Mouse (Mus musculus) cerebellum, adult 8-10 months (tissue): ENCODE measurements around the gene Saa1.
"Not testable (repeated sequence)": the region's sequence is repeated elsewhere in the genome, so short reads cannot be mapped to it uniquely, and the experiment has no call there.

Experiments used
- DNase-seq: peaks from one replicate; pipeline ENCODE4 v3.0.0; 2022

The Saa1 gene

DNA sequence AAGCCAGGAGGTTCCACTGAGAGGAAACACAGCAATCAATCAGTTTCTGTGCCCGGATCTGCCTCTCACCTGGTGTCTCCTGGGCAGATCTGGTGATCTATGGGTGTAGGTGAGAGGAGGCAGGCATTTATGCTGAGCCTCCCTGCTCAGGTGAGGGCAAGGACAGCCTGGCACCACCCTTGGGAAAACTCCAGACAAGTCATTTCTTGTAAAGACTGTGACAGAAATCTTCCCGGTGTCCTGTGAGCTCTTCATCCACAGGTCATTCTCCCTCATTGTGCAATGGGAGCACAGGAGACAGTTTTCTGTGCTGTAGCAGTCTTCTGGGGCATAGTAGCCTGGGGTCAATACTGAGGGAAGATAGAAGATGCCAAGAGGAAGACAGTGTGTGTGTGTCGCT lies at the start of gene Saa1:
Gene Saa1 (minus strand): TSS at position 101 of the 400 bp plus-strand sequence.
- not testable (repeated sequence) for DNase-seq

DNA sequence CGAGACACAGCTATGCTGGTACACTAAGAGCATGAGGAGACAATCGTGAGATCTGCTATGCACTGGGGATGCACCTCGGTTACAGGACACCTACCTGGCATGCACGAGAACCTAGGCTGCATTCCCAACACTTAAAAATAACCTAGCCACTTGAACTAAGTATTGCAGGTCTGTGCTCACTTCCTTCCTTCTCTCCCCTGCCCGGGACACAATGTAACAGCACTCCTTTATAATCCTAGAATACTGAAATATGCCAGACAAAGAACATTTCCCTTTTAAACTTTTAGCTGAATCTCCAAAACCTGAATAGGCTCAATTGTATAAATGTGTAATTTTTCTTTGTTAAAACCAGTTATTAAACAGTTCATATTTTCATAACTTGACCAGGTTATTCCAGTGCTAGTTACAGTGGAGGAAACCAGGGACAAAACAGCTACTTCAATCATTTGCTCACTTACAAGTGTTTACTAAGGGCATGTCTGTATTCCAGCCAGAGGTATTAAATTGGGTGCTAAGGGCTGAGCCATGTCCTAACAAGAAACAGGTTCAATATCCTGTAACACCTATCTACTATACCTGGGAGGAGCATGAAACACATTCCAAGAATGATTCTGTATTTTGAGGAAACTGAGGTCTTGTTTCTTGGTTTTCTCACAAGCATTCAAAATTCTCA lies 46.5 kb upstream of the Saa1 start:
- no peak for DNase-seq

- DNase-seq: peak; percentile 70
Measured at GRCm38 (mm10) chr7:46770706-46771105, 27.9 kb upstream of the Saa1 start.

GRCm38 (mm10) chr7:46768451-46768850 lies 25.7 kb upstream of the Saa1 start:
- no peak for DNase-seq

DNA sequence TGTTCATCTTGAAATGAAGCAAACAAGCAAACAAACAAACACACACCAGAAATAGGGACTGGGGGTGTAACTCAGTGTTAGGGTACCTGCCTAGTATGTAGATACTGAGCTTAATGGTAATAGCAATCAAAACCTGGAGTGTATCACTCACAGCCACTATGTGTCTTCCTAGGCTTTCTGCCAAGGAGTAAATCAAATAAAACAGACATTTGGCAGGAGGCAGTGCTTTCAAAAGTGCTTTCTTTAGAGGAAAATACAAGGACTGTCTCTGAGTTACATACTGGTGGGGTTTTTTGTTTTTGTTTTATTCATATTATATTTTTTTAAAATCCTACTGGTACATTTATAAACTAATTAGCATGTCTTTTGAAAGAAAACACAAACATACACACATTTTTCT lies 24.6 kb upstream of the Saa1 start:
- DNase-seq: no peak

GRCm38 (mm10) chr7:46764672-46765071 lies 21.9 kb upstream of the Saa1 start:
- DNase-seq: no peak

DNA sequence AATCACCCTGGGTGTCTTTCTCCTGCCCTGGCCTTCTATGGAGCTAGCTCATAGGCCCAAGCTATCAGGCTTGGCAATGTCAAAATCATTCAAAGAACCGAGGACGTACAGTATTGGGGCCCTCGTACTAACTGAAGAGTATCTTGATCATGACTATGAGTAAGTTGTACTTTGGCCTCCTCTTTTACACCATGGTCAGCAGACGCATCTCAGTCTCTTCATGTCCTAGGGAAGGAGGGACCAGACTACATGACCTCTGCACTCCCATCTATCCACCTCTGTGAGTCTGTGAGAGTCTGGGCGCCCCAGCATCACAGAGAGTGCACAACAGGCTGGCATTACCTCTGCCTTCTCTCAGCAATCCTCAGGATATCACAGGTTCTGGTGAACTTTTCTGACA lies 19.8 kb upstream of the Saa1 start:
- DNase-seq: no peak

GRCm38 (mm10) chr7:46761049-46761795 lies 18.4 kb upstream of the Saa1 start:
- no peak for DNase-seq

DNA sequence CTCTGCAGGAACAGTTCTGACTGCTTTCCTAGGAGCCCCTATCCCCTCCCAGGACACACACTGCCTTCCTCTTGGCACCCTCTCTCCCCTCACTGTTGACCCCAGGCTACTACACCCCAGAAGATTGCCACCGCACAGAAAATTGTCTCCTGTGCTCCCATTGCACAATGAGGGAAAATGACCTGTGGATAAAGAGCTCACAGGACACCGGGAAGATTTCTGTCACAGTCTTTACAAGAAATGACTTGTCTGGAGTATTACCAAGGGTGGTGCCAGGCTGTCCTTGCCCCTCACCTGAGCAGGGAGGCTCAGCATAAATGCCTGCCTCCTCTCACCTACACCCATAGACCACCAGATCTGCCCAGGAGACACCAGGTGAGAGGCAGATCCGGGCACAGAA lies 8.7 kb upstream of the Saa1 start, which contains the start of gene Saa2:
Gene Saa2 (plus strand): TSS at position 301 of the 400 bp plus-strand sequence.
- DNase-seq: no peak

DNA sequence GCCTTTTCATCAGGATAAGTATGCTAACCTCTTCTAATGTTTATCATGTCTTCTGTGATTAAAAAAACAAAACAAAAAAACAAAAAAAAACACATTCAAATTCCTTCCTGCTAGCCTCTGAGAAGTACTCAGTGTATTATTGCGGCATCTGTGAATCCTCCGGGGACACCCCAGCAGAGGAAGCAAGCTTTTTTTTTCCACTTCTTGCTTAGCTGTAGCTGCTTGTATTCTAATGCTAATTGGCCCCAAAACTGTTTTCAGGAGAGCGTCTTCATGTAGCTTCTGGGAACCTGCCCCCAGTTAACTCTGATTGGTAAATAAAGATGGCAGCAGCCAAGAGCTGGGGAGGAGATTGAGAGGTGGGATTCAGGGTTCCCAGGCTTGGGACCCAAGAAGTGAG lies 5.7 kb upstream of the Saa1 start:
- no peak for DNase-seq

- DNase-seq: no peak
Measured at GRCm38 (mm10) chr7:46746381-46746780, 3.6 kb upstream of the Saa1 start.

DNA sequence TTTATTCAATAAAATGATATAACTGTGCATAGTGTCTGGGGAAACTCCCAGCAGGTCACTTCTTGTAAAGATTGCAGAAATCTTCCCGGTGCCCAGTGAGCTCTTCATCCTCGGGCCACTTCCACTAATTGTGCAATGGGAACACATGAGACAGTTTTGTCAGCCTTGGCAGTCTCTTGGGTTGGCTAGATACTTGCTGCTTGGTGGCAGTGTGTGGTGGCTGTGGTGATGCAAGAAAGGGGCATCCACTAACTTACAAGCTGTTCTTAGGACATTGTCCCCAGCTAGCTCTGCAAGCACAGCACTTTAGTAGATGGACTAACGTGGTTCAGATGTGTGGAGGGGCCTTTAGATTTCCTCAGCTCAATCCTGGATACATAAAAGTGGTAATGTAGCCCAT lies 3.0 kb upstream of the Saa1 start:
- no peak for DNase-seq

DNA sequence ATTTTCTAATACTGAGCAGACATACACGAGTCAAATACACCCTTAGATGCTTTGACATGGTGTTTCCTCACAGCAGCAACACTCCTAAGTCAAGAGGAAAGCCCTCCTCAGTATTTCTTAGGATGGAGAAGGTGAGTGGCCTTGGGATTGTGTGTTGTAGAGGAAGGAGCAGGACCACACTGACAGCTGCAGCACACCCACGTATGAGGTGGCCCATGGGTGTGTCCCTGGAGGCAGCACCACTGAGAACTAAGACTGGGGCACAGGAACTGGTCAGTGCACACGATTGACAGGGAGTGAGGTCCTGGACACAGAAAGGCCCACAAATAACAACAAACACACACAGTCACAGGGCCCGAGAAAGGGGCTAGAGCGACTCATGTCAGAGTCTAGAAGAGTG lies 2.7 kb downstream of the Saa1 start:
- DNase-seq: not testable (repeated sequence)

- DNase-seq: no peak
Measured at GRCm38 (mm10) chr7:46738561-46739460, 4.0 kb downstream of the Saa1 start.

GRCm38 (mm10) chr7:46734983-46735382 lies 7.8 kb downstream of the Saa1 start:
- DNase-seq: no peak

DNA sequence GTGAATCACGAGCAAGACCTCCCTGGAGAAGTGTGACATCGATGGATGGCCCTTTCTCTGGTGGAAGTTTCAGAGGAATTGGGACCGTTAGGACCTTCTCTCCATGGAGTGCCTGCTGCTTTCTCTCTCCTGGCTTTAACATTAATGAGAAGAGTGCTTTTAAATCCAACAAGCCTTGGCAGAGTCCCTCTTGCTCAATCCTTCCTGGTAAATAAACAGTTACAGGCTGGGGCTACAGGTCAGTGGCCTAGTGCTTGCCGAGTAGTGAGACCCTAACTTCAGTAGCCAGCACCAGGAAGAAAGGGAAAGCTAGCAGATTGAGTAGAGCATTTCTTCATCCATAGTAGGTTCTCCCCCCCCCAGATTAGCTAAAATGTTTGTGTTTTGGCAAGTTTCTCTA lies 10.3 kb downstream of the Saa1 start, which contains the start of gene Saa4:
Gene Saa4 (minus strand): TSS at position 146 of the 400 bp plus-strand sequence.
- DNase-seq: no peak

DNA sequence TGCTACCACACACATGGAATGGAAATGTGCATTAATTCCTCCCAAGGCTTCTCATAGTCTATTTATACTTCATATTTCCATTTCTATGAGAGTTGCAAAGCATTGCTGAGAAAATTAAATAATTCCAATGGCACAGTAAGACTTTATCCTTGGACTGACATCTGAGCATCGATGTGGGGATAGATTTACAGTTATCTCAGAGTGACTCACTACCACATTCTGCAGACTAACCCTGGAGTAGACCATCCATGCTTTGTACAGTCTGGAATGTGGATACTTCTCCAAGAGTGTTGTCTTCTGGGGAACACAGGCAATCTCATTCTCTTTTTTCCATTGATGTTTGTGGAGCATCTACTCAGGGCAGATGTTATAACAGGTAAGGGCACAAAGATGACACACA lies 15.2 kb downstream of the Saa1 start:
- no peak for DNase-seq

DNA sequence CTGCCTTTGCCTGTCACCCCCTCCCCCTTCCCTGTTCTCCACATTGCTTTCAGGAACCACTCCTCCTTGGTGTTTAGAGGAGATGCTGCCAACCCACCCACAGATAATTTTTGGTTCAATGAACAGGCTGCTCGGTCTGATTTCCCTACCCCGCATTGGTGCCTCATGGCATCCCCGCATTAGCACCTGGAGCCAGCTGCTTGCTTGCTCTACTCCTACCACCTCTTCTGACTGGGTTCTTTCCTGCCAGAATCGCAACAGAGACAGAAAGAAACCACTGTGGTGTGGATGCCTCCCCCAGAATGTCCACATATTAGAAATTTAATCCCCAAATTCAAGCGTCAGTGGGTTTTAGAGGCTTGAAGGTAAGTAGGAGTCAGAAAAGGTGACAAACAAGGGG lies 18.4 kb downstream of the Saa1 start:
- DNase-seq: no peak

DNA sequence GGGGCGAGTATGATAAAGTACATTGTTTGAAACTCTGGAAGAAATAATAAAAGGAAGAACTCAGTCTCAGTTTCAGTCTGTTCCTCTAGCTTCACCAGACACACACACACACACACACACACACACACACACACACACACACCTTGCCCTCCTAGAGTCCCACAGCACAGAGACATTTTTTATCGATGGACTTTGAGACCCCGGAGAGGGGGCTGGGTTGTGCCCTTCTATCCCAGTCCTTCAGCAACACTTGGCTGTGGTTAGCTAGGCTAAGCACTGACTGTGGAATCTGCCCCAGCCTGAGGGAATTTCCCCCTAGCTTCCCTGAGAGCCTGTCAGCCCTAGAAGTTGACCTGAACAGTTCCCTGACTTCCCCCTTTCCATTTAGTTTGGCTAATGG lies 18.9 kb downstream of the Saa1 start:
- no peak for DNase-seq

GRCm38 (mm10) chr7:46723354-46723753 lies 19.4 kb downstream of the Saa1 start:
- DNase-seq: no peak

DNA sequence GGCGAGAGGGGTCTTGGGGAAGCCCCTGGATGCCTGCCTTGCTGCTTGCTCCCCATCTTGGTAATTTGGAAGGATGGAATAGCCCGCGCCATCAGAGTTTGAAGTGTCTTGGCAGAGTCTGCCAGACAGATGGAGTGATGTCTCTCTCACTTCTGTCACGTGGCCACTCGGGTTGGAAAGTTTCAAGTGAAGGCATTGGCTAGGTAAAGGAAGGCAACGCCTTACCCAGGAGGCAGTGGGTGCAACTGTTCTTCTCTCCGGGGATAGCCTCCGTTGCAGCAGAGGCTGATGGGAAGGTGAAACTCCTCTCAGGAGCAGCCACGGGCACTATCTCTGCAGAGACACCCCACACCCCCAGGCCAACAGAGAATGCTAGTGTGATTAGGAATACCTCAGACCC lies 22.3 kb downstream of the Saa1 start:
- peak; percentile 43 for DNase-seq

DNA sequence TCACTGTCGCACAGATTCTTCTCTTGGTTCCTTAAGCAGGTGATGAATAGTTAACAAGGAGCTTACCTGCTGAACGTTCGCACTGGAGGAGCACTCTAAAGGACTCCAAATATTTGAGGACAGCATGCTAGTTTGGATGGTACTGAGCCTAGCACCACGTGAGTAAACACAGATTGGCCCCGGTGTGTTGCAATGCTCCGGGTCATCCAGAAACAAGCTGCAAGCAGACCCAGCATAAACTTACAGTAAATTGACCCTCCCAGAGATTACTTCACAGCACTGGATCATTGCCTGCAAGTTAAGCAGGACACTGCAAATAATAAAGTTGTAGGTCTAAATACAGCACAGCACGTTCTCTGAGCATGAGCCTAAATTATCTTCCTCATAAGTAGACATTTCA lies 23.3 kb downstream of the Saa1 start:
- peak; percentile 49 for DNase-seq

DNA sequence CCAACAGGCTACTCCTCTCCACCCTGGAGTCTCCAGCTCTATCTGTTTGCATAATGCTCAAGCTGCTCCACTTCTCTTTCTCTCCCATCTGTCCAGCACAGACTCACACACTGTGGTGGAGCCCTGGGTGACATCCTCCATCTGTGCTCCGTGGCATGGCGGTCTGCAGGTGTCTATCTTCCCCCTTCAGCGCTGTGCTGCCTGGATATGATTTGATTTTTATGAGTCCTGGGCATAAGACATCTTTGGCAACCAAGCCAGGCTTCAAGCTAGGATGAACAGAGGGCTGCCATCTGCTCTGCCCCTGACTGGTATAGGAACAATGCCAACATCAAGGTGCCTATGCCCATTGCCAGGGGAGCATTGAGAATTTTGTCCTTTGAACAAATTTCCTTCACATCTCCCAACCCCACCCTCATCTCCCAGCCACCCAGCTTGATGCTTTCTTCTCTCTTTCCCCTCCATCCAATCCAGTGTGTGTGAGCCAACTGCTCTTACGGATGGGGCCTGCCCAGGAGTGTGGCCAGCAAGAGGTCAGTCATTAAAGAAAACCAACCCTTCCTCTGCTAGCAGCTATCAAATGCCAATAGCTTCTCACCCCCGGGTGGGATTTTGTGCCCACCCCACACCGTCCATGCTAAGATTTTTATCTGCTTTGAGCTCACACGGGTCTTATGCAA lies 24.0 kb downstream of the Saa1 start:
- DNase-seq: peak; percentile 87
